10 mouse cellular contexts compared by ENCODE assay signal in genomic region chr4:44710701-44711097, GRCm38 (mm10). TPM values are rescaled to one million over a fixed set of nuclear protein-coding genes. Genes with fewer than 3 reads are reported as not detected.
DNase-seq lines count a peak whose midpoint lies in the region; ATAC-seq and TF ChIP-seq lines count a peak whose summit lies in the region.
"Had no signal": no experiment of that assay in that cellular context is flagged by ENCODE, and none has a peak within 500 bp of the region (broad histone marks: within the 10 kb centered on the region; RNA-seq: fewer than 3 reads in every experiment).

No protein-coding gene starts in this region.

- no peak for TF ChIP-seq EP300 in ES-Bruce4 (IDR thresholded peaks at IDR 0.05; ENCODE audit: insufficient read depth, low read depth, low read length)

- H3K4me3 ChIP-seq in hindbrain, embryonic 12.5 days: peak overlapping the region; percentile 9; the same call in 1 of the 2 replicates
- H3K4me3 ChIP-seq in hindbrain, postnatal 0 days (ENCODE audit: low read length): no peak overlapping the region
- H3K4me3 ChIP-seq in ES-Bruce4 (ENCODE audit: low read depth, low read length): peak overlapping the region; percentile 49
- H3K4me3 ChIP-seq in midbrain, embryonic 13.5 days (replicated peaks): peak overlapping the region; percentile 27
- H3K4me3 ChIP-seq: liver, embryonic 15.5 days had no signal

- no peak for TF ChIP-seq POLR2A in ES-Bruce4 (IDR thresholded peaks at IDR 0.05; ENCODE audit: insufficient read depth, low read length)

- H3K4me2 ChIP-seq in hindbrain, embryonic 12.5 days (replicated peaks): 0 out of 2 replicates have a peak overlapping the region, but pooled peaks have one; percentile 15
- H3K4me2 ChIP-seq in hindbrain, postnatal 0 days (ENCODE audit: low read depth, low read length): no peak overlapping the region
- H3K4me2 ChIP-seq in midbrain, embryonic 13.5 days (replicated peaks): peak overlapping the region; percentile 41
- H3K4me2 ChIP-seq: liver, embryonic 15.5 days had no signal

- no peak for DNase-seq in hindbrain, postnatal 0 days (ENCODE audit: low spot score)
- DNase-seq in embryo, embryonic 10 days (ENCODE audit: low spot score): peak; percentile 49
- DNase-seq in right cerebral cortex, postnatal 25 days: no peak
- no peak for DNase-seq in thymus, postnatal 10 days (ENCODE audit: low spot score in 2 of 2)

- TF ChIP-seq CTCF in hindbrain, postnatal 0 days (IDR thresholded peaks at IDR 0.05; ENCODE audit: low read depth): no peak
- no peak for TF ChIP-seq CTCF in ES-Bruce4 (IDR thresholded peaks at IDR 0.05; ENCODE audit: low read depth, low read length)

- under 1% methylated on average over 28 of the region's 30 CpGs for whole genome bisulfite sequencing in hindbrain, embryonic 12.5 days
- WGBS in hindbrain, postnatal 0 days: 2% methylated on average over 30 of the region's 30 CpGs
- 1% methylated on average over 29 of the region's 30 CpGs for WGBS in midbrain, embryonic 13.5 days

- peaks cover 14% of the 10 kb centered on the region for H3K4me1 ChIP-seq in hindbrain, embryonic 12.5 days
- H3K4me1 ChIP-seq in hindbrain, postnatal 0 days (ENCODE audit: insufficient read depth, low read length): no peaks in the 10 kb centered on the region
- H3K4me1 ChIP-seq in ES-Bruce4 (ENCODE audit: control insufficient read depth, insufficient read depth, low read length): peaks cover 2% of the 10 kb centered on the region
- H3K4me1 ChIP-seq in midbrain, embryonic 13.5 days (replicated peaks): peaks cover 30% of the 10 kb centered on the region
- H3K4me1 ChIP-seq: liver, embryonic 15.5 days had no signal

- H3K9me3 ChIP-seq in hindbrain, embryonic 12.5 days (replicated peaks): no peaks in the 10 kb centered on the region
- H3K9me3 ChIP-seq in hindbrain, postnatal 0 days (ENCODE audit: low read length): no peaks in the 10 kb centered on the region
- no peaks in the 10 kb centered on the region for H3K9me3 ChIP-seq in ES-Bruce4 (replicated peaks; ENCODE audit: control insufficient read depth, insufficient read depth, low read length, poor library complexity, severe bottlenecking)
- H3K9me3 ChIP-seq in midbrain, embryonic 13.5 days: no peaks in the 10 kb centered on the region
- H3K9me3 ChIP-seq: liver, embryonic 15.5 days had no signal

- ATAC-seq in hindbrain, embryonic 12.5 days (ENCODE audit: low FRiP score): no peak
- no peak for ATAC-seq in hindbrain, postnatal 0 days
- 0 out of 2 replicates have a peak, but pooled peaks have one; percentile 7 for ATAC-seq in midbrain, embryonic 13.5 days
- ATAC-seq in megakaryocyte, adult 5-6 weeks (ENCODE audit: poor library complexity, severe bottlenecking): no peak

- peak overlapping the region; percentile 52; the same call in 1 of the 2 replicates for H3K27ac ChIP-seq in hindbrain, embryonic 12.5 days
- H3K27ac ChIP-seq in hindbrain, postnatal 0 days: no peak overlapping the region
- H3K27ac ChIP-seq in ES-Bruce4 (ENCODE audit: insufficient read depth, low read length): no peak overlapping the region
- H3K27ac ChIP-seq in midbrain, embryonic 13.5 days: peak overlapping the region; percentile 69
- H3K27ac ChIP-seq: liver, embryonic 15.5 days had no signal

- no peaks in the 10 kb centered on the region for H3K36me3 ChIP-seq in hindbrain, embryonic 12.5 days
- no peaks in the 10 kb centered on the region for H3K36me3 ChIP-seq in hindbrain, postnatal 0 days (ENCODE audit: insufficient read depth, low read length)
- H3K36me3 ChIP-seq in ES-Bruce4 (ENCODE audit: control insufficient read depth, insufficient read depth, low read length, poor library complexity, severe bottlenecking): no peaks in the 10 kb centered on the region
- H3K36me3 ChIP-seq in midbrain, embryonic 13.5 days: no peaks in the 10 kb centered on the region
- H3K36me3 ChIP-seq: liver, embryonic 15.5 days had no signal

- no peak overlapping the region for H3K9ac ChIP-seq in hindbrain, embryonic 12.5 days
- H3K9ac ChIP-seq in hindbrain, postnatal 0 days (replicated peaks; ENCODE audit: low read length): no peak overlapping the region
- H3K9ac ChIP-seq in ES-Bruce4 (ENCODE audit: low read depth, poor library complexity, severe bottlenecking): no peak overlapping the region
- H3K9ac ChIP-seq in midbrain, embryonic 13.5 days (replicated peaks): peak overlapping the region; percentile 41; the same call in 1 of the 2 replicates
- H3K9ac ChIP-seq: liver, embryonic 15.5 days had no signal

- H3K27me3 ChIP-seq in hindbrain, embryonic 12.5 days: peaks cover 93% of the 10 kb centered on the region
- H3K27me3 ChIP-seq in hindbrain, postnatal 0 days (ENCODE audit: insufficient read depth, low read length): peaks cover 70% of the 10 kb centered on the region
- peaks cover 35% of the 10 kb centered on the region for H3K27me3 ChIP-seq in ES-Bruce4 (ENCODE audit: control insufficient read depth, insufficient read depth, low read length, poor library complexity, severe bottlenecking)
- H3K27me3 ChIP-seq in midbrain, embryonic 13.5 days: peaks cover 92% of the 10 kb centered on the region

RNA-seq across cellular contexts. Expression of gene Pax5, which starts 0.4 kb away (rescaled TPM):
- polyA plus RNA-seq in hindbrain, embryonic 12.5 days (2016; fragmentation: Nextera tagmentation; extraction: Ambion mirVana): 8.5 and 8.6 TPM in 2 replicates
- 10.0 and 14.4 TPM in 2 replicates for total RNA-seq in hindbrain, postnatal 0 days (2014; rRNA removed)
- polyA plus RNA-seq in hindbrain, postnatal 0 days (2015; fragmentation: Nextera tagmentation; extraction: Ambion mirVana): 0.61 and 0.81 TPM in 2 replicates
- 0.14 TPM in 1 of 2 replicates, not detected in the other for polyA plus RNA-seq in ES-Bruce4 (2011; ENCODE audit: insufficient read depth, insufficient read length, low read depth, missing spikeins)
- 9.7 and 10.4 TPM in 2 replicates for polyA plus RNA-seq in midbrain, embryonic 13.5 days (2015; fragmentation: Nextera tagmentation; extraction: Ambion mirVana)
- 0.04 and 0.07 TPM in 2 replicates for total RNA-seq in megakaryocyte, adult 5-6 weeks (2015)
- total RNA-seq in megakaryocyte, adult 5-6 weeks (2017): not detected in 2 replicates
- total RNA-seq: hematopoietic stem cell, adult 5-6 weeks had no signal

RNA-seq across cellular contexts. Expression of gene Zcchc7, which starts 45.0 kb away (rescaled TPM):
- 34.4 and 34.6 TPM in 2 replicates for polyA plus RNA-seq in hindbrain, embryonic 12.5 days (2016; fragmentation: Nextera tagmentation; extraction: Ambion mirVana)
- 15.6 and 18.9 TPM in 2 replicates for total RNA-seq in hindbrain, postnatal 0 days (2014; rRNA removed)
- polyA plus RNA-seq in hindbrain, postnatal 0 days (2015; fragmentation: Nextera tagmentation; extraction: Ambion mirVana): 31.6 and 36.1 TPM in 2 replicates
- polyA plus RNA-seq in ES-Bruce4 (2011; ENCODE audit: insufficient read depth, insufficient read length, low read depth, missing spikeins): 41.2 and 41.8 TPM in 2 replicates
- 33.4 and 39.1 TPM in 2 replicates for polyA plus RNA-seq in midbrain, embryonic 13.5 days (2015; fragmentation: Nextera tagmentation; extraction: Ambion mirVana)
- 30.9 and 37.4 TPM in 2 replicates for total RNA-seq in megakaryocyte, adult 5-6 weeks (2015)
- total RNA-seq in megakaryocyte, adult 5-6 weeks (2017): 107 and 113 TPM in 2 replicates

Comparison
In these comparisons a context has a peak if more than half of its experiments do, and no peak if none do; other contexts are left out.
1. H3K27ac ChIP-seq: peak in hindbrain, embryonic 12.5 days (single experiment) and midbrain, embryonic 13.5 days (single experiment); none in hindbrain, postnatal 0 days (single experiment) and ES-Bruce4 (single experiment).